Mouse (Mus musculus): Measurements from ENCODE around the gene Tmem41a.
"Not testable (repeated sequence)": the region's sequence is repeated elsewhere in the genome, so short reads cannot be mapped to it uniquely, and the experiment has no call there.

- not testable (repeated sequence) for TF ChIP-seq CTCF (IDR thresholded peaks at IDR 0.05; ENCODE audit: low read depth, low read length); EP300 (IDR thresholded peaks at IDR 0.05; ENCODE audit: insufficient read depth, low read depth, low read length); POLR2A (IDR thresholded peaks at IDR 0.05; ENCODE audit: insufficient read depth, low read length)
These were observed 38.4 kb downstream of the Tmem41a start for GRCm38 (mm10) chr16:21908906-21909305.
